Mouse (Mus musculus): ENCODE measurements around the gene Shank2. TPM values are rescaled to one million over a fixed set of nuclear protein-coding genes. Genes with fewer than 3 reads are reported as not detected.

Gene Shank2
- polyA plus RNA-seq, 1 experiment from 2014 or later = 0.76 TPM

DNA sequence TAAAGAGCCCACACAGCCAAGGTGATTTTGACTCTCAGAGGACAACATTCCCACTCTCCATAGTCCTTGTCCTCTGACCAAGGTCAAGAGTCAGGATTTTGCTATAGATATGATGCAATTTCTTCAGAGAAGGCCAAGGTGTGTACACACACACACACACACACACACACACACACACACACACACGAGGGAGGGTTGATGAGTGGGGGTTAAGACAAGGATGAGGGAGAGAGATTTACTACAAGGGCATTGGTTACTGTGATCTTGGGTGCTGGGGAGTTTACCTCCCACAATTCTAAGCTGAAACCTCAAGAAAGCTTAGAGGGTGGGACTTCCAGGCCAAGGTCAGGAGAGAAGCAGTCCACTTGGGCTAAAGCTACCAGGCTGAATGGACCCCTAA, 104.2 kb downstream of the Shank2 start:
- Histone ChIP-seq H3K4me1 (ENCODE audit: insufficient read depth, low read depth, low read length) (no peaks in the 10 kb centered on the region), H3K27me3 (replicated peaks; ENCODE audit: insufficient read depth, low read length) (no peaks in the 10 kb centered on the region), H3K4me2 (replicated peaks; ENCODE audit: low read depth, low read length) (no peak overlapping the region), H3K9me3 (ENCODE audit: low read length) (no peaks in the 10 kb centered on the region), H3K36me3 (ENCODE audit: insufficient read depth, low read length) (no peaks in the 10 kb centered on the region), H3K27ac (ENCODE audit: low read length) (no peak overlapping the region), H3K4me3 (ENCODE audit: low read depth, low read length) (no peak overlapping the region), H3K9ac (replicated peaks; ENCODE audit: low read depth) (no peak overlapping the region)
- 20% methylated on average over 1 of the region's 1 CpGs for WGBS
- ATAC-seq = no peak
- TF ChIP-seq CTCF (IDR thresholded peaks at IDR 0.05) (no peak), EP300 (IDR thresholded peaks at IDR 0.05) (no peak)
- no peak for DNase-seq (ENCODE audit: low spot score)

DNA sequence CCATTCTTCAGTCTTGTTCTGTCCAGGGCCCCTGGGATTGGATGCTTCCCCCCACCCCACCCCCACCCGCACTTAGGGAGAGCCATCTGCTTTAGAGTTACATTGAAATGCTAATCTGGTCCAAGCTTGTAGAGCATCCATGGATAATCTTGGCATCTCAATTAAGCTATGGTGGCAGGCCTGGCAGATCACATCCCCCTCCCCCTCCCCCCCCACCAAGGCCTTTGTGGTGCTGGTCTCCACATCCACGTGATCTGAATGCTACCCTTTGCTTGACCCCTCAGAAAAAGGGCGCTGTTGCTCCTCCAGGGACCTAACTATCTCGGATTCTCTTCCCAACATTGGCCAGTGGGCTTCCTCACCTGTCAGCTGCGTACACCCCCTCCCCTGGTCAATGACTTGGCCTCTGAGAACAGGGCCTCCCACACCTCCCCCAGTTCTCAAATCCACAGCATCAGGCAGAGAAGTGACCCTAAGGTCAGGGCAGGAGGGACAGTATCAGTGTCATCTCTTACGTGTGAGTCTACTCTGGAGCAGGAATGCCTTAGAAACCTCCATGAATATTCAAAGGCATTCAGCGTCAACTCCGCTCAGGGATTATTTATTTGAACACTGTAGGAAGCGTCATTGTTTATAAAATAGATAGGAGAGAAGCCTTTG, 104.8 kb downstream of the Shank2 start:
- Histone ChIP-seq H3K4me1 (ENCODE audit: insufficient read depth, low read depth, low read length) (no peaks in the 10 kb centered on the region), H3K9me3 (ENCODE audit: low read length) (no peaks in the 10 kb centered on the region), H3K27me3 (replicated peaks; ENCODE audit: insufficient read depth, low read length) (no peaks in the 10 kb centered on the region), H3K36me3 (ENCODE audit: insufficient read depth, low read length) (no peaks in the 10 kb centered on the region), H3K27ac (ENCODE audit: low read length) (no peak overlapping the region), H3K4me3 (ENCODE audit: low read depth, low read length) (no peak overlapping the region), H3K9ac (replicated peaks; ENCODE audit: low read depth) (no peak overlapping the region), H3K4me2 (replicated peaks; ENCODE audit: low read depth, low read length) (no peak overlapping the region)
- DNase-seq (ENCODE audit: low spot score) = no peak
- ATAC-seq = no peak
- TF ChIP-seq EP300 (IDR thresholded peaks at IDR 0.05) = no peak
- no peak for TF ChIP-seq CTCF (IDR thresholded peaks at IDR 0.05)
- WGBS = 39% methylated on average over 9 of the region's 9 CpGs

DNA sequence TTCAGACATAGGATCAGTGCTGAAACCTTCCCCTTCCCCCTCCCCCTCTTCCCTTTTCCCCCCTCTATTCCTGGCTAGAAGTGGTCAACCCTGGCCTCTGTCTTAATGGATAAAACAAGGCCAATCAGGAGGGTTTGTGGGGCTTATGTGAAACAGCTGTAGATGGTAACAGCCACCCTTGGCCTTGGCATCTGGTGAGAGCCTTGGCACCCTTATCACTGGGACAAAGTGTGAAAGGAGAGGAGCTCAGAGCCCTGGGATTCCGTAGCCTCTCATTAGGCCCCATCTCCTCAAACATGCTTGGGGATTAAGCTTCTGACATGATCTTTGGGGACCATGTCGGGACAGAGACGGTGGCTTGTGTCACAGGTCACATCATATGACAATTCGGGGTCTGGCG, 106.4 kb downstream of the Shank2 start:
- H3K27ac ChIP-seq (ENCODE audit: low read length) = no peak overlapping the region
- no peak overlapping the region for H3K4me2 ChIP-seq (replicated peaks; ENCODE audit: low read depth, low read length)
- no peaks in the 10 kb centered on the region for H3K36me3 ChIP-seq (ENCODE audit: insufficient read depth, low read length)
- ATAC-seq = no peak
- H3K9me3 ChIP-seq (ENCODE audit: low read length) = no peaks in the 10 kb centered on the region
- TF ChIP-seq CTCF (IDR thresholded peaks at IDR 0.05) (no peak), EP300 (IDR thresholded peaks at IDR 0.05) (no peak)
- 80% methylated on average over 5 of the region's 5 CpGs for WGBS
- H3K4me3 ChIP-seq (ENCODE audit: low read depth, low read length) = no peak overlapping the region
- no peak for DNase-seq (ENCODE audit: low spot score)
- H3K9ac ChIP-seq (replicated peaks; ENCODE audit: low read depth) = no peak overlapping the region
- H3K27me3 ChIP-seq (replicated peaks; ENCODE audit: insufficient read depth, low read length) = no peaks in the 10 kb centered on the region
- H3K4me1 ChIP-seq (ENCODE audit: insufficient read depth, low read depth, low read length) = no peaks in the 10 kb centered on the region

DNA sequence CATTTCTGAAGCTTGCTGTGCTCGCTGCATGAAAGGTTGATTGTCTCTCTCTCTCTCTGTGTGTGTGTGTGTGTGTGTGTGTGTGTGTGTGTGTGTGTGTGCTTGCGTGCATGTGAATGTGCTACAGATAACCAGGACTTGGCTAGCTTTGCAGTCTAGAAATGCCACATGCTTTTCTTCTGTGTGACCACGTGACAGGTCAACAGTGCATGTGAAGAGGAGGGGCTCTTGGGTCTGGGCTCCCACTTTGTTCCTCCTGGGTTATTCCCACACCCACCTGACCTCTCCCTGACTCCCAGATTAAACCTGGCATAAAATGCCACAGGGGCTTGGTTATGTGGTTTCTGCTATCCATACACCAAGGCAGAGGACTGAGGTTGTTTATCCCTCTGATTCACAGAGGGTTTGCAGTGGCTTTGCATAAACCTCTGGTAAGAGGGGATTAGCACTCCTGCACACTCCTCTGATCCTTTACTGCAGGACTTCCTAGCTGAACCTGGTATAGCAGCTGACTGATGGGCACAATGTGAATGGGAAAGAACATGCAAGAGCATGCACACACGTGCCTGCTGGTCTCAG, 109.4 kb downstream of the Shank2 start:
- DNase-seq (ENCODE audit: low spot score) (no peak), ATAC-seq (no peak)
- Histone ChIP-seq H3K27me3 (replicated peaks; ENCODE audit: insufficient read depth, low read length) (no peaks in the 10 kb centered on the region), H3K4me1 (ENCODE audit: insufficient read depth, low read depth, low read length) (no peaks in the 10 kb centered on the region), H3K36me3 (ENCODE audit: insufficient read depth, low read length) (no peaks in the 10 kb centered on the region), H3K4me3 (ENCODE audit: low read depth, low read length) (no peak overlapping the region), H3K9ac (replicated peaks; ENCODE audit: low read depth) (no peak overlapping the region), H3K4me2 (replicated peaks; ENCODE audit: low read depth, low read length) (no peak overlapping the region), H3K27ac (ENCODE audit: low read length) (no peak overlapping the region), H3K9me3 (ENCODE audit: low read length) (no peaks in the 10 kb centered on the region)
- TF ChIP-seq EP300 (IDR thresholded peaks at IDR 0.05) (no peak), CTCF (IDR thresholded peaks at IDR 0.05) (no peak)
- WGBS = 49% methylated on average over 4 of the region's 4 CpGs

DNA sequence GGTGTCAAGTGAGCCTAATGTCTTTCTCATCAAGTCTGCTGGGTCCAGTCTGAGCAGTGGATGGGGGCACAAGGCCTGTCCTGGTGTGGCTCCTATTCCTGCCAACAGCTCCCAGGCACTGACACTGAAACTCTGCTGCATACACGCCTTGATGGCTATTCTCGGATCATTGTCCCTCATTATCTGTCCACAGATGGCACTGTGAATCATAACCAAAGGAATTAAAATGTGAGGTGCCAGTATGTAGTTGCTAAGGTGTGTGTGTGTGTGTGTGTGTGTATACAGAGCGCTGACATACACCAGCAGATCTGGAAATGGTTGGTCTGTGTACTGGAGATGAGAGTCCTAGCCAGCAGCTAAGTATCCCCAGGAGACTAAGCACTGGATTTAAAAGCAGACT, 110.3 kb downstream of the Shank2 start:
- H3K4me2 ChIP-seq (replicated peaks; ENCODE audit: low read depth, low read length) = no peak overlapping the region
- H3K27me3 ChIP-seq (replicated peaks; ENCODE audit: insufficient read depth, low read length) = no peaks in the 10 kb centered on the region
- H3K27ac ChIP-seq (ENCODE audit: low read length) = no peak overlapping the region
- H3K4me1 ChIP-seq (ENCODE audit: insufficient read depth, low read depth, low read length) = no peaks in the 10 kb centered on the region
- no peaks in the 10 kb centered on the region for H3K9me3 ChIP-seq (ENCODE audit: low read length)
- no peak for DNase-seq (ENCODE audit: low spot score)
- WGBS = 79% methylated on average over 3 of the region's 3 CpGs
- no peaks in the 10 kb centered on the region for H3K36me3 ChIP-seq (ENCODE audit: insufficient read depth, low read length)
- no peak for TF ChIP-seq CTCF (IDR thresholded peaks at IDR 0.05)
- no peak for TF ChIP-seq EP300 (IDR thresholded peaks at IDR 0.05)
- ATAC-seq = no peak
- H3K4me3 ChIP-seq (ENCODE audit: low read depth, low read length) = no peak overlapping the region
- H3K9ac ChIP-seq (replicated peaks; ENCODE audit: low read depth) = no peak overlapping the region

DNA sequence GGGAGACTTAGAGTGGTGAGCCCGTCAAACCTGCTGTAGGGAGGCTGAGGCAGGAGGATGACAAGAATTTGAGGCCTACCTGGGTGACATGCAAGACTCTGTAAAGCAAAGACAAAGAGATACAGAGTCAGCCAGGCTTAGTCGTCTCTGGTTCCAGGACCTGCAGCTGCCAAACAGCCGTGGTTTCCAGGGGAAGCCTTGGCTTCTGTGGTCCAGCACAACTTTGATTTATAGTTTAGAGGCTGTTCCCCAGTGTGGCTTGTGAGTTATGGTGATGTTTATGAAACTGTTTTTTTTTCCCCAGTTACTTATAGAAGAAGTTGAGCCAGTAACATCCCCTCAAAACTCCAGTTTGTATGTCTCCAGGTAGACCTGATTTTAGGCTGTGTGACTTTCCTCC, 112.5 kb downstream of the Shank2 start:
- no peak for TF ChIP-seq EP300 (IDR thresholded peaks at IDR 0.05)

More for the DNA sequence above, 112.5 kb downstream of the Shank2 start:
- Histone ChIP-seq H3K9me3 (ENCODE audit: low read length) (no peaks in the 10 kb centered on the region), H3K27me3 (replicated peaks; ENCODE audit: insufficient read depth, low read length) (no peaks in the 10 kb centered on the region), H3K9ac (replicated peaks; ENCODE audit: low read depth) (no peak overlapping the region), H3K4me1 (ENCODE audit: insufficient read depth, low read depth, low read length) (no peaks in the 10 kb centered on the region), H3K4me2 (replicated peaks; ENCODE audit: low read depth, low read length) (no peak overlapping the region), H3K27ac (ENCODE audit: low read length) (no peak overlapping the region), H3K4me3 (ENCODE audit: low read depth, low read length) (no peak overlapping the region), H3K36me3 (ENCODE audit: insufficient read depth, low read length) (no peaks in the 10 kb centered on the region)
- 65% methylated on average over 3 of the region's 3 CpGs for WGBS
- ATAC-seq (no peak), DNase-seq (ENCODE audit: low spot score) (no peak)

Measured in lung, postnatal 0 days (tissue).